Mouse (Mus musculus) cerebellum, postnatal 4 days (tissue): ENCODE results near the gene Mrgpra1.
"Not testable (repeated sequence)": the region's sequence is repeated elsewhere in the genome, so short reads cannot be mapped to it uniquely, and the experiment has no call there.

Experiments used
- DNase-seq, 2 experiments: peaks; one replicate each; pipeline ENCODE4 v3.0.0; 2022; ENCODE audit warnings: low spot score in 2 of 2, mixed read lengths in 1 of 2

The Mrgpra1 gene

GRCm38 (mm10) chr7:47354140-47354539 is at the start of gene Mrgpra1:
Mrgpra1 (minus strand) TSS chr7:47354240.
- no peak for DNase-seq

GRCm38 (mm10) chr7:47401125-47401524 is 47.1 kb upstream of the Mrgpra1 start:
- no peak for DNase-seq

- DNase-seq, result no peak
Observed at GRCm38 (mm10) chr7:47348421-47348820, 5.6 kb downstream of the Mrgpra1 start.

- no peak for DNase-seq
Observed at GRCm38 (mm10) chr7:47345905-47346478, 8.0 kb downstream of the Mrgpra1 start.

- not testable (repeated sequence) for DNase-seq
Observed at GRCm38 (mm10) chr7:47341887-47342286, 12.2 kb downstream of the Mrgpra1 start.

GRCm38 (mm10) chr7:47341389-47341788 is 12.7 kb downstream of the Mrgpra1 start:
- DNase-seq, result not testable (repeated sequence)

GRCm38 (mm10) chr7:47318299-47318698 is 35.7 kb downstream of the Mrgpra1 start:
- DNase-seq, result no peak

GRCm38 (mm10) chr7:47312289-47312688 is 41.8 kb downstream of the Mrgpra1 start:
- DNase-seq, result no peak

- DNase-seq, result no peak
Observed at GRCm38 (mm10) chr7:47309855-47310254, 44.2 kb downstream of the Mrgpra1 start.

- not testable (repeated sequence) for DNase-seq
Observed at GRCm38 (mm10) chr7:47304661-47305060, 49.4 kb downstream of the Mrgpra1 start.

GRCm38 (mm10) chr7:47299612-47300011 is 54.4 kb downstream of the Mrgpra1 start:
- not testable (repeated sequence) for DNase-seq
